Mouse (Mus musculus) CH12.LX (cell line): ENCODE measurements around the gene Kdm1a. TPM values are rescaled to one million over a fixed set of nuclear protein-coding genes. Genes with fewer than 3 reads are reported as not detected.
A peak's percentile ranks its signal among the peaks of the same experiment; 100 is the strongest.

Source experiments
- DNase-seq: peaks from one replicate; pipeline ENCODE4 v3.0.0-alpha.2; 2013; ENCODE audit errors: extremely low read depth
- H3K27ac ChIP-seq: 2 replicates; pipeline ENCODE4 v1.5.1; 2012; ENCODE audit warnings: low read depth, mild to moderate bottlenecking, control low read depth, moderate library complexity; ENCODE audit not compliant: insufficient read depth
- H3K27me3 ChIP-seq: replicated peaks from 2 replicates; pipeline ENCODE3; 2012; ENCODE audit warnings: inconsistent platforms
- H3K36me3 ChIP-seq, 2 experiments: replicated peaks in 1 of 2; 2 replicates each; pipeline versions ENCODE3 to v1.6.1; 2012; ENCODE audit warnings: inconsistent platforms in 1 of 2, low read length in 1 of 2, mild to moderate bottlenecking in 1 of 2, mixed read lengths in 1 of 2, moderate library complexity in 1 of 2; ENCODE audit not compliant: control insufficient read depth in 1 of 2, insufficient read depth in 1 of 2
- H3K4me1 ChIP-seq, 2 experiments: 2 replicates each; pipeline ENCODE4 v1.6.1; 2012; ENCODE audit warnings: inconsistent platforms in 1 of 2, moderate library complexity in 1 of 2; ENCODE audit not compliant: insufficient read depth in 2 of 2, control insufficient read depth in 1 of 2
- H3K4me2 ChIP-seq: 2 replicates; pipeline ENCODE4 v1.6.1; 2012; ENCODE audit warnings: low read depth, mild to moderate bottlenecking, control low read depth; ENCODE audit not compliant: poor library complexity, insufficient read depth, severe bottlenecking
- H3K4me3 ChIP-seq, 3 experiments: fragments of 150-350 bp in 1 of 3; sonication (generic) in 1 of 3; replicated peaks in 1 of 3; 2 replicates each; pipeline versions ENCODE3 to v1.5.1; 2011 to 2012; ENCODE audit warnings: low read depth in 2 of 3, low read length in 2 of 3, mild to moderate bottlenecking in 2 of 3, moderate library complexity in 2 of 3, control low read depth in 1 of 3, improper control_type of control experiment in 1 of 3, inconsistent platforms in 1 of 3, mixed read lengths in 1 of 3; ENCODE audit not compliant: poor library complexity in 1 of 3
- H3K79me2 ChIP-seq: replicated peaks from 2 replicates; pipeline ENCODE4 v1.6.1; 2012; ENCODE audit warnings: mild to moderate bottlenecking, moderate library complexity; ENCODE audit not compliant: control insufficient read depth, poor library complexity, insufficient read depth, severe bottlenecking; ENCODE audit errors: extremely low read depth
- H3K9ac ChIP-seq: 2 replicates; pipeline ENCODE4 v1.6.1; 2012; ENCODE audit warnings: low read depth, mild to moderate bottlenecking, control low read depth, moderate library complexity; ENCODE audit not compliant: insufficient read depth
- H3K9me3 ChIP-seq: replicated peaks from 2 replicates; pipeline ENCODE3; 2012; ENCODE audit warnings: low read length, inconsistent platforms, mixed read lengths
- CHD1 ChIP-seq: IDR thresholded peaks from 2 replicates; pipeline ENCODE4 v1.6.1; 2012; ENCODE audit warnings: low read depth, low read length, improper control_type of control experiment, inconsistent platforms
- CTCF ChIP-seq, 2 experiments: IDR thresholded peaks in 1 of 2; conservative IDR thresholded peaks in 1 of 2; 2 replicates each; pipeline ENCODE4 v1.5.1; 2011 to 2012; ENCODE audit warnings: low read depth in 2 of 2, low read length in 2 of 2, improper control_type of control experiment in 1 of 2, inconsistent platforms in 1 of 2, mild to moderate bottlenecking in 1 of 2, moderate library complexity in 1 of 2
- EP300 ChIP-seq: IDR thresholded peaks from 2 replicates; pipeline ENCODE4 v1.6.1; 2011; ENCODE audit warnings: low read length, improper control_type of control experiment
- ETS1 ChIP-seq: conservative IDR thresholded peaks from 2 replicates; pipeline ENCODE4 v1.6.1; 2012; ENCODE audit warnings: low read depth, mild to moderate bottlenecking, inconsistent platforms, low read length, improper control_type of control experiment, moderate library complexity
- KAT2A ChIP-seq: IDR thresholded peaks from 2 replicates; pipeline ENCODE4 v1.6.1; 2012; ENCODE audit warnings: low read length, improper control_type of control experiment, inconsistent platforms; ENCODE audit not compliant: insufficient replicate concordance
- MAFK ChIP-seq: IDR thresholded peaks from 2 replicates; pipeline ENCODE4 v1.6.1; 2011; ENCODE audit warnings: low read length, improper control_type of control experiment; ENCODE audit not compliant: insufficient replicate concordance
- MAX ChIP-seq: IDR thresholded peaks from 2 replicates; pipeline ENCODE4 v1.6.1; 2011; ENCODE audit warnings: low read length, improper control_type of control experiment
- MAZ ChIP-seq: IDR thresholded peaks from 2 replicates; pipeline ENCODE4 v1.6.1; 2012; ENCODE audit warnings: low read depth, mild to moderate bottlenecking, inconsistent platforms, low read length, improper control_type of control experiment, moderate library complexity
- NRF1 ChIP-seq: IDR thresholded peaks from 2 replicates; pipeline ENCODE4 v1.6.1; 2014; ENCODE audit warnings: low read depth, mild to moderate bottlenecking, inconsistent platforms, low read length, improper control_type of control experiment, moderate library complexity
- POLR2A ChIP-seq: IDR thresholded peaks from 2 replicates; pipeline ENCODE4 v1.6.1; 2011; ENCODE audit warnings: low read depth, mild to moderate bottlenecking, improper control_type of control experiment, low read length
- RAD21 ChIP-seq: IDR thresholded peaks from 2 replicates; pipeline ENCODE4 v1.6.1; 2011; ENCODE audit warnings: low read depth, mild to moderate bottlenecking, low read length, improper control_type of control experiment, moderate library complexity
- RCOR1 ChIP-seq: conservative IDR thresholded peaks from 2 replicates; pipeline ENCODE4 v1.6.1; 2012; ENCODE audit warnings: low read depth, mild to moderate bottlenecking, inconsistent platforms, low read length, improper control_type of control experiment
- SIN3A ChIP-seq: IDR thresholded peaks from 2 replicates; pipeline ENCODE4 v1.6.1; 2012; ENCODE audit warnings: low read length, improper control_type of control experiment, inconsistent platforms
- SMC3 ChIP-seq: IDR thresholded peaks from 2 replicates; pipeline ENCODE4 v1.6.1; 2011; ENCODE audit warnings: low read depth, low read length, improper control_type of control experiment
- TBP ChIP-seq: conservative IDR thresholded peaks from 2 replicates; pipeline ENCODE4 v1.6.1; 2011; ENCODE audit warnings: low read depth, low read length, improper control_type of control experiment
- TCF12 ChIP-seq: IDR thresholded peaks from 2 replicates; pipeline ENCODE4 v1.6.1; 2014; ENCODE audit warnings: low read depth, mild to moderate bottlenecking, inconsistent platforms, low read length, improper control_type of control experiment
- ZC3H11A ChIP-seq: IDR thresholded peaks from 2 replicates; pipeline ENCODE4 v1.6.1; 2012; ENCODE audit warnings: low read depth, mild to moderate bottlenecking, inconsistent platforms, low read length, improper control_type of control experiment
- ZKSCAN1 ChIP-seq: IDR thresholded peaks from 2 replicates; pipeline ENCODE4 v1.6.1; 2012; ENCODE audit warnings: low read depth, inconsistent platforms, low read length, improper control_type of control experiment, borderline replicate concordance
- ZNF384 ChIP-seq: IDR thresholded peaks from 2 replicates; pipeline ENCODE4 v1.6.1; 2012; ENCODE audit warnings: low read depth, low read length, improper control_type of control experiment, inconsistent platforms
- dilution Hi-C: fragments of 300-500 bp; cut with MboI; formaldehyde crosslinking; loops from 2 replicates; pipeline ENCODE4 v1.14.3; 2020; ENCODE audit warnings: low sequenced_read_pairs; ENCODE audit not compliant: extremely low pct_unique_long_range_greater_than_20kb, extremely low pct_ligation_motif_present
- in situ Hi-C: fragments of 300-500 bp; cut with MboI; formaldehyde crosslinking; loops from 3 replicates; pipeline ENCODE4 v1.14.3; 2019; ENCODE audit warnings: low sequenced_read_pairs, low pct_ligation_motif_present, low pct_unique_long_range_greater_than_20kb, mixed read lengths
- polyA plus RNA-seq: library from polyadenylated mRNA; unstranded; fragments of >175 nt; gene quantifications from 2 replicates; pipeline ENCODE4 v1.2.1, GENCODE M21; 2012; ENCODE audit warnings: low read depth; ENCODE audit not compliant: insufficient read length
- total RNA-seq, 2 experiments: library from RNA; depleted of rRNA; stranded (reverse); fragments of 300-350 nt in 1 of 2; fragments of >200 nt in 1 of 2; gene quantifications; 2 replicates each; pipeline ENCODE4 v1.2.3; 2012 to 2014

The Kdm1a gene
- total and polyA plus RNA-seq, 3 experiments: 49.6 to 85.1 (median 69.4) TPM

GRCm38 (mm10) chr4:136512905-136513304 is 89.6 kb downstream of the Kdm1a start:
- H3K4me2 ChIP-seq: no peak overlapping the region
- no peaks in the 10 kb centered on the region for H3K27me3 ChIP-seq
- H3K79me2 ChIP-seq: peaks cover 2% of the 10 kb centered on the region; the same call in 1 of the 2 replicates
- TF ChIP-seq MAX: no peak
- TF ChIP-seq RCOR1: no peak
- TF ChIP-seq SIN3A: no peak
- TF ChIP-seq ZKSCAN1: no peak
- TF ChIP-seq CHD1: no peak
- TF ChIP-seq RAD21: no peak
- TF ChIP-seq SMC3: no peak
- TF ChIP-seq NRF1: no peak
- DNase-seq: no peak
- dilution Hi-C loops: no loop called here
- H3K27ac ChIP-seq: no peak overlapping the region
- in situ Hi-C loops: no loop called here
- no peaks in the 10 kb centered on the region for H3K4me1 ChIP-seq
- H3K36me3 ChIP-seq: no peaks in the 10 kb centered on the region
- no peak overlapping the region for H3K9ac ChIP-seq
- no peaks in the 10 kb centered on the region for H3K9me3 ChIP-seq
- no peak overlapping the region for H3K4me3 ChIP-seq

- no peak overlapping the region for H3K27ac ChIP-seq
- TF ChIP-seq KAT2A (no peak), TBP (no peak), ZC3H11A (no peak), SMC3 (no peak), ZKSCAN1 (no peak), POLR2A (no peak), CTCF (conservative IDR thresholded peaks at IDR 0.05 in 1 of 2, IDR thresholded peaks at IDR 0.05 in 1 of 2; ENCODE audit: low read depth in 2 of 2, low read length in 2 of 2) (no peak), RAD21 (no peak), MAZ (no peak), SIN3A (no peak)
- TF ChIP-seq, all 38 proteins: peak for 0
- Histone ChIP-seq H3K4me3 (no peak overlapping the region), H3K9me3 (no peaks in the 10 kb centered on the region), H3K27me3 (no peaks in the 10 kb centered on the region), H3K4me1 (no peaks in the 10 kb centered on the region), H3K9ac (no peak overlapping the region), H3K4me2 (no peak overlapping the region), H3K36me3 (no peaks in the 10 kb centered on the region), H3K79me2 (peaks cover 2% of the 10 kb centered on the region; the same call in 1 of the 2 replicates)
- dilution Hi-C loops (no loop called here), in situ Hi-C loops (no loop called here)
- no peak for DNase-seq
These were observed 90.8 kb downstream of the Kdm1a start for GRCm38 (mm10) chr4:136511708-136512107.

DNA sequence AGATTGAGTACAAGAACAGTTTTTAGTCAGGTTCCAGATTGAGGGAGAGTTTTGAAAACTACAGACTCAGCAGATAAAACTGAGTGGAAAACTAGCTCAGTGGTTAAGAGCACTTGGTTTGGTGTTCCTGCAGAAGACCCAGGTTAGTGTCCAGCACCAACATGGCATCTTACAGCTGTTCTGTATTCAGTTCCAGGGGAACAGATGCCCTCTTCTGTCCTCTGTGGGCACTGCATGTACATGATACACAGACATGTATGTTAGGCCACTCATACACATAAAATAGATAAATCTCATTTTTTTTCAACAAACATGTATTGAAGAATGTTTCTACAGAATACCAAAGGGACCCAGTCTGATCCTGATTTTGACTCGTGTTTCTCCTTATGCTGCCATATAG is 92.7 kb downstream of the Kdm1a start:
- dilution Hi-C loops: no loop called here
- Histone ChIP-seq H3K79me2 (peaks cover 2% of the 10 kb centered on the region; the same call in 1 of the 2 replicates), H3K27me3 (no peaks in the 10 kb centered on the region), H3K4me1 (peaks cover 2 to 14% of the 10 kb centered on the region in 2 experiments; a peak in 2 of 4 replicates), H3K36me3 (no peaks in the 10 kb centered on the region), H3K9ac (no peak overlapping the region), H3K4me3 (no peak overlapping the region), H3K4me2 (no peak overlapping the region), H3K9me3 (no peaks in the 10 kb centered on the region)
- DNase-seq: peak; percentile 29
- in situ Hi-C loops: loop anchor here (10.0 kb wide), 1 partner anchor 55 kb away; no protein-coding TSS in a partner anchor
- no peak for TF ChIP-seq POLR2A
- peak; percentile 59 for TF ChIP-seq RAD21
- no peak for TF ChIP-seq ZNF384
- TF ChIP-seq KAT2A: no peak
- TF ChIP-seq MAFK: no peak
- peak; percentile 61 to 71 for TF ChIP-seq CTCF (conservative IDR thresholded peaks at IDR 0.05 in 1 of 2, IDR thresholded peaks at IDR 0.05 in 1 of 2; ENCODE audit: low read depth in 2 of 2, low read length in 2 of 2)
- TF ChIP-seq SMC3: peak; percentile 76
- no peak for TF ChIP-seq ETS1
- no peak for TF ChIP-seq EP300
- TF ChIP-seq TCF12: no peak
- TF ChIP-seq, all 38 proteins: peak for 3
- H3K27ac ChIP-seq: no peak overlapping the region
